Mouse (Mus musculus) kidney, adult 18-20 months (tissue): ENCODE data around the gene Nap1l4.

Experiments used
- DNase-seq: peaks from one replicate; pipeline ENCODE4 v3.0.0; 2021

The Nap1l4 gene

GRCm38 (mm10) chr7:143513763-143514415, 35.0 kb downstream of the Nap1l4 start:
- DNase-seq, result no peak

GRCm38 (mm10) chr7:143511335-143511712, 37.6 kb downstream of the Nap1l4 start:
- DNase-seq, result no peak

GRCm38 (mm10) chr7:143510593-143511334, 38.1 kb downstream of the Nap1l4 start:
- DNase-seq, result peak; percentile 49

- DNase-seq, result peak; percentile 44
Measured at GRCm38 (mm10) chr7:143509566-143509965, 39.3 kb downstream of the Nap1l4 start.

GRCm38 (mm10) chr7:143506675-143507074, 42.2 kb downstream of the Nap1l4 start:
- peak; percentile 78 for DNase-seq

GRCm38 (mm10) chr7:143506271-143506670, 42.6 kb downstream of the Nap1l4 start:
- no peak for DNase-seq

GRCm38 (mm10) chr7:143505823-143506222, 43.1 kb downstream of the Nap1l4 start:
- DNase-seq, result peak; percentile 89

GRCm38 (mm10) chr7:143505411-143505810, 43.5 kb downstream of the Nap1l4 start:
- DNase-seq, result no peak

- no peak for DNase-seq
Measured at GRCm38 (mm10) chr7:143503926-143504325, 45.0 kb downstream of the Nap1l4 start.

GRCm38 (mm10) chr7:143502418-143503200, 46.3 kb downstream of the Nap1l4 start, which contains the start of gene Phlda2:
Gene Phlda2 (minus strand): TSS chr7:143503150.
- DNase-seq, result peak; percentile 78

- DNase-seq, result peak; percentile 75
Measured at GRCm38 (mm10) chr7:143501643-143502417, 47.1 kb downstream of the Nap1l4 start.

GRCm38 (mm10) chr7:143500912-143501311, 48.0 kb downstream of the Nap1l4 start:
- peak; percentile 70 for DNase-seq

GRCm38 (mm10) chr7:143498584-143498983, 50.3 kb downstream of the Nap1l4 start:
- no peak for DNase-seq

- DNase-seq, result no peak
Measured at GRCm38 (mm10) chr7:143495104-143495961, 53.6 kb downstream of the Nap1l4 start.

- no peak for DNase-seq
Measured at GRCm38 (mm10) chr7:143493616-143494126, 55.2 kb downstream of the Nap1l4 start.

- DNase-seq, result no peak
Measured at GRCm38 (mm10) chr7:143489735-143490134, 59.2 kb downstream of the Nap1l4 start.

- DNase-seq, result no peak
Measured at GRCm38 (mm10) chr7:143482541-143482940, 66.4 kb downstream of the Nap1l4 start.

- no peak for DNase-seq
Measured at GRCm38 (mm10) chr7:143481806-143482387, 67.0 kb downstream of the Nap1l4 start.

- DNase-seq, result peak; percentile 79
Measured at GRCm38 (mm10) chr7:143480498-143480897, 68.4 kb downstream of the Nap1l4 start.

GRCm38 (mm10) chr7:143477800-143478199, 71.1 kb downstream of the Nap1l4 start:
- DNase-seq, result no peak
